Mouse (Mus musculus) liver, adult (tissue): ENCODE data around the gene Gm20481.

Experiments used
- GATA4 ChIP-seq: IDR thresholded peaks from 2 replicates; pipeline ENCODE4 v1.6.1; 2014; ENCODE audit warnings: mild to moderate bottlenecking, low read length; ENCODE audit not compliant: insufficient replicate concordance

The Gm20481 gene

DNA sequence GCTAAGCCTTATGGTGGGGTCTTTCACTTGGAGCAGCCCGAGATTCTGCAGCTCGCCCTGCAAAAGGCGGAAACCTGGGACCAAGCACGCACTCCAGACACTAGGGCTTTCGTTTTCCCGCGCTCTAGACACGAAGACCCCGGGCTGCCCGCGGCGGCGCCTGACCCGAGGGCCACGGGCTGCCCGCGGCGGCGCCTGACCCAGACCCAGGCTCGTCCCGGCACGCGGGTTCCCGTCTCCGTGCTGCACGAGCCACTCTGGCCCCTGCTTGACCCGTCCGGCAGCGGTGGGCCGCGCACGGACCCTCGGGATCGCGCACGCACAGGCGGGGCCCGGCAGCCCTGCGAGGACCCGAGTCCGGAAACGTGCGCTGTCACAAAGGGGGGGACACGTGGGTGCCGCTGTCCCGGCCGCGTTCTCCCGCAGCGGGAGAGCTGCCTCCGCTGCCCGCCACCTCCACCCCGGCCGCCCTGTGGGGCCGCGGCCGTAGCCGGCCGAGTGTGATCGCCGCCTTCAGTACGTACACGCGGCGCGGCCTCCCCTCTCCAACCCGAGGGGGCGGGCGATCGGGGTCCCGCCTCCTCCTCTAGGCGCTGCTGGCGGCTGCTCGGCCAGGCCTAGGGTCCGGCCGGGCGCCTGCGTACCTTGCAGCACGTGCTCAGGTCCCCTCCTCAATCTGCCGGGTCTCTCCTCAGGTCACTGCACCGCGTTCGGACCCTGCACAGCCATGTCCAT lies 31.2 kb downstream of the Gm20481 start, which contains the start of gene Vars:
Gene Vars, plus strand, starts transcription at position 271 of the 735 bp plus-strand sequence.
- TF ChIP-seq GATA4 = no peak; the same call in 1 of the 2 replicates

DNA sequence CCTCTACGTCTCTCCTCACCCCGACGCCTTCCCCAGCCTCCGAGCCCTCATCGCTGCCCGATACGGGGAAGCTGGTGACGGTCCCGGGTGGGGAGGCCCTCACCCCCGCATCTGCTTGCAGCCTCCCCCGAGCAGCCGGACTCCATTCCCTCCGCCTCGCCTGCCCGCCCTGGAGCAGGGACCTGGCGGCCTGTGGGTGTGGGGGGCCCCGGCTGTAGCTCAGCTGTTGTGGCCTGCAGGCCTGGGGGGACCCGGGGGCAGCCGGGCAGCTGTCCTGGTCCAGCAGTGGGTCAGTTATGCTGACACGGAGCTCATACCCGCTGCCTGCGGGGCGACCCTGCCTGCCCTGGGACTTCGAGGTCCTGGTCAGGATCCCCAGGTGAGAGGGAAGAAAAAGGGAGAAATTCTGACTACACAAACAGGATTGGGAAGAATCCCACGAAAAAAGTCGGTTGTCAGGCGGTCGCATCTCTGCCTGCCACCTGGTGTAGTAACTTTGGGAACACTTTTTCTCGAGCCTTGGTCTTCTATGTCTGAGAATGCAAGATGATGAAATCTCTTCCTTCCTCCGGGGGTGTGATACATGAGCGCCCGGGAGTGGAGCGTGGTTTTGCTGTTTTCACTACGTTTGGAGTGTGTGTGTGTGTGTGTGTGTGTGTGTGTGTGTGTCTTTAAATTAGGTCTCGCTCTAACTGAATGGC lies 31.9 kb downstream of the Gm20481 start:
- TF ChIP-seq GATA4 = no peak

DNA sequence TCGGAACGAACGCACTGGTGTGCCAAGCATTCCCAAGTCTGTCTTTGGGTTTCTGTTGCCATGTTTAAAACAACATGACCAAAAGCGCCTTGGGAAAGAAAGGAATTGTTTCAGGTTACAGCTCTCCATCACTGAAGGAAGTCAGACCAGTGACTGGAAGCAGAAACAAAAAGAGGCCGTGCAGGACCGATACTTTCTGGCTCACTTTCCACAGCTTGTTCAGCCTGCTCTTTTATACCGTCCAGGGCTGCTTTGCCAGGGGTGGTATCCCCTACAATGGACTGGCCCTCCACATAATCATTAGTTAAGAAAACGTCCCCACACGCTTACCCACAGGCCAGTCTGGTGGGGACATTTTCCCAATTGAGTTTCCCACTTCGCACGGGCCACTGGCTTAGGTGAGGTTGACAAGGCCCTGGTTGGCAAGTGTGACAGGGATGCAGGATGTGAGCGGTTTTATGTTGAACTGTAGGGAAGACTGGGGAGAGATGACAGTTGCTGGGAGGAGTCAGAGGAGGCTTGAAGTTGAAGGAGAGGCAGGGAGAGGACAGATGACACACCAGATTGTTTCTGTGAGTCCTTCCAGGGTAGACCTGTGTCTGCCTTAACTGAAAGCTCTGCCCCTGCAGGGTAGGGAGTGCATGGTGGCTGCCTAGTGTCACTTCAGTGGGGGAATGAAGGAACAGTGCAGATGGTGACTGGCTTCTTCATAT lies 32.6 kb downstream of the Gm20481 start:
- TF ChIP-seq GATA4 = no peak

DNA sequence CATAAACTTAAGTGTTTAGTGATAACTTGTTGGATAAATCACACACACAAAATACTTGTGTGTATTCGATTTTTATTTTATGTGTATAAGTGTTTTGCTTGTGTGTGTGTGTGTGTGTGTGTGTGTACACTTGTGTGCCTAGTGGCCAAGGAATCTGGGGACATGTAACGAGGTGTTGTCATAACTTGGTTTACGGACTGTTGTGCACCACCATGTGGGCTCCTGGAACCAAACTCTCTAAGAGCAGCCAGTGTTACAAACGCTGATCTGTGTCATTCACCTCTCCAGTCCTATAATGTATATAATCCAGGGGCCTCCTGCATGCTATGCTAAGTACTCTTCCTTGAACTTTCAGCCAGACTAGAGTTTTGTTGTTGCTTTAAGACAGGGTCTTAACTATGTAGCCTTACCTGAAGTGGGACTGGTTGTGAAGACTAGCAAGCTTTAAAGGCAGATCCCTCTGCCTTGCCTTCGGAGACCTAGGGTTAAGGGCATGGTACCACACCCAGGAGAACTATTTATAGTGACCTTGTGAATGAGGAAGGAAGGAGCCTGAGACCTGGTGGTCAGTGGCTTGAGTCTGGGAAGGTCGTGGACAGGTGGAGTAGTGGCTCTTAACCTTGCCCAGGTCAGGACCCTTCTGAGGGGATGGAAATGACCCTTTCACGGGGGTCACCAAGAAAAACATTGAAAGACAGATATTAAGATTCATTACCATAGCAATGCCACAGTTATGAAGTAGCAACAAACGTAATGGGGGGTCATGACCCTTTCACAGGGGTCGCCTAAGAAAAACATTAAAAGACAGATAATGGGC lies 33.5 kb downstream of the Gm20481 start:
- TF ChIP-seq GATA4 = no peak

DNA sequence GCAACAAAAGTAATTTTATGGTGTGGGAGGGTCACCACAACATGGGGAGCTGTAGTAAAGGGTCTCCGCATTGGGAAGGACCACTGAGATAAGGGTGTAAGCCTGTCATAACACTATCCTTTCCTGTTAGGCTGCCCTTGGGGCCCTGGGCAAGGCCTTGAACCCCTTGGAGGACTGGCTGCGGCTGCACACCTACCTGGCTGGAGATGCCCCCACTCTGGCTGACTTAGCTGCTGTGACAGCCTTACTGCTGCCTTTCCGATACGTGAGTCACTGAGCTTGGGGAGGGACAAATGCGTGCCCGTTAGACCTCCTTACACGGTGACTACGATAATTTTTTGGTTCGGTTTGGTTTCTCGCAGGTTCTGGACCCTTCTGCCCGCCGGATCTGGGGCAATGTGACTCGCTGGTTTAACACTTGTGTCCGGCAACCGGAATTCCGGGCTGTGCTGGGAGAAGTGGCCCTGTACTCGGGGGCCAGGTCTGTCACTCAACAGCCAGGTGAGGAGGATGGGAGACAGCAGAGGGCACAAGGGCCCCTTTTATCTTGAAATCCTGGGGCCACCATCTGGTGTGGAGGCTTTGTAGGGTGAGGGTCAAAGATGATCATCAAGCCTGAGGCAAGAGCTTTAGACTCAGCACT lies 34.5 kb downstream of the Gm20481 start:
- no peak for TF ChIP-seq GATA4

DNA sequence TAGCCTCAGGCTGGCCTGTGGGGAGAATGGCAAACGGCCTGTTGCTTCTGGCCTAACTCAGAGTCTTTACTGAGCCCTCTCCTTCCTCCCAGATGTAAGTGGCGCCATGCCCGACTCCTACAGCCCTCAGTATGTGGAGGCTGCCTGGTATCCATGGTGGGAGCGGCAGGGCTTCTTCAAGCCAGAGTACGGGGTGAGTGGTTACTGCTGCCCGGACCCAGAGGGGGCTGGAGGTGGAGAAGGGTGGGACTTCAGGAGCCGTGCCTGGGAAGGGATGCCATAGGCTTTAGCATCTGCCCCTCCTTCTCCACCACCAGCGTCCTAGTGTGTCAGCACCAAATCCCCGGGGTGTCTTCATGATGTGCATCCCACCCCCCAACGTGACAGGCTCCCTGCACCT lies 35.4 kb downstream of the Gm20481 start:
- TF ChIP-seq GATA4 = no peak

DNA sequence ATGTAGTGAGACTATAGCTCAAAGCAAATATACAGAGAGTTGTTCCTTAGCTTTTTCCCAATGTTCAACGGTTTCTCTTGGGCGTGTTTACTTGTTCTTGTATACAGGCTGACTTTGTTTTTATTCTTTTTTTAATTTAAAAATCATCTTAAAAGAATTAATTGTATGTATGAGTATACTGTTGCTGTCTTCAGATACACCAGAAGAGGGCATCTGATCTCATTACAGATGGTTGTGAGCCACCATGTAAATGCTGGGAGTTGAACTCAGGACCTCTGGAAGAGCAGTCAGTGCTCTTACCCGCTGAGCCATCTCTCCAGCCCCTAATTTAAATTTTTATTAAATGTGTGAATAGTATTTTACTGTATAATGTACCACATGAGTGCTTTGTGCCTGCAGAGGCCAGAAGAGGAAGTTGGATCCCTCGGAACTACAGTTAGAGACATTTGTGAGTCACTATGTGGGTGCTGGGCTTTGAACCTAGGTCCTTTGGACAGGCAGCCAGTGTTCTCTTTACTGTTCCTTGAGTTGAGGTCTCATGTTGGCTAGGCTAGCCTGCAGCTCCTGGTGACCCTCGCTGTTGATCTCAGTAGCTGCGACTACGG lies 37.8 kb downstream of the Gm20481 start:
- TF ChIP-seq GATA4 = no peak

DNA sequence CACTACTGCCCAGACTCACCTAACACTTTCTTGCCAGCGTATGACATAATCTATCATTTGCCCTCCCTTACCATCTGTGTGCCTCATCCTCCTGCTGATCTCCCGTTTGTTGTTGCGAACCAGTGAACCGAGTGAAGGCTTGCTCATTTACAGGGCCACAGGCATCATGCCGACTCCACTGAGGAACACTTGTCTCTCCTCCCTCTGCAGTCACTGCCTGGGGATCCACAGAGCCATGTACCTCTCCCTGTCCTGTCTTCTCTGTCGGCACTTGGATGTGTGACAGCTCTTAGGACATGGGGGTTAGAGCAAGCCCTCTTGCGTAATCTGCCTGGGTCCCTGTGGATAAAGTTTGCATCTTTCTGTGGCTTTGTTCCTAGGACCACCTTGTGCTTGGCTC lies 39.9 kb downstream of the Gm20481 start:
- no peak for TF ChIP-seq GATA4

DNA sequence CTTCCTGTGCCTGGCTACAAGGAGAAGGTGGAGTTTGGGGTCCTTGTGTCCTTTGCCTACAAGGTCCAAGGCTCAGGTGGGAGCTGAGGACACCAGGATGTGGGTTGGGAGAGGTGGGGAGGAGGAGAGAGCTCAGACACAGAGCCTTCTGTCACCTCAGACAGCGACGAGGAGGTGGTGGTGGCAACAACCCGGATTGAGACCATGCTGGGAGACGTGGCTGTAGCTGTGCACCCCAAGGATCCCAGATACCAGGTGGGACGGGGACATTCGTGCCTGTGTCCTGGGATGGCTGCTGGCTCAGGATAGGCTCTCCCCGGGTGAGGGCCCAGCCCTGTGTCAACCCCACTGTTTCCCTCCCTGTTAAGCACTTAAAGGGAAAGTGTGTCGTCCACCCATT lies 41.7 kb downstream of the Gm20481 start:
- TF ChIP-seq GATA4 = no peak

DNA sequence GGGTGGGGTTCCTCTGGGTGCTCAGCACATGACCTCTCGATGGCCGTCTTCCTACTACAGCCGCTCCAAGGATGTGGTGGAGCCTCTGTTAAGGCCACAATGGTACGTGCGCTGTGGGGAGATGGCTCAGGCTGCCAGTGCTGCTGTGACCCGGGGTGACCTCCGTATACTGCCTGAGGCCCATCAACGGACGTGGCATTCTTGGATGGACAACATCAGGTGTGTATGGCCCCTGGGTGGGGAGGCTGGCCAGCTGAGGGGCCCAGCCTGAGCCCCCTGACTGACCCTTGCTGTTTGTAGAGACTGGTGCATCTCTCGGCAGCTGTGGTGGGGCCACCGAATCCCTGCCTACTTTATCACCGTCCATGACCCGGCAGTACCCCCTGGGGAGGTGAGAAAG lies 42.7 kb downstream of the Gm20481 start:
- TF ChIP-seq GATA4 = no peak

DNA sequence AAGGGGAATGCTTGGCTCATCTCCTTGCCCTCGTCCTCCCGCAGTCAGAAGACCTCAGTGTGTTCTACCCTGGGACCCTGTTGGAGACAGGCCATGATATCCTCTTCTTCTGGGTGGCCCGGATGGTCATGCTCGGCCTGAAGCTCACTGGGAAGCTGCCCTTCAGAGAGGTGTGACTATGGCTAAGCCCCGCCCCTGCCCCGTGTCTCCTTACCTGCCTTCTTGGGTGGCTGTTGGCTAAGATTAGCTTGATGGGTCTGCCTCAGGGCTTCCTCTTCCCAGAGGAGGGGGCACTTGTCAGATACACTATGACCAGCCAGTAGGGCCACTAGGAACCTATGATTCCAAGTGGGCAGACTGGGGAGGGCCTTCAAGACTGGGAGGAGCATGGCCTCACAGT lies 43.5 kb downstream of the Gm20481 start:
- no peak for TF ChIP-seq GATA4

DNA sequence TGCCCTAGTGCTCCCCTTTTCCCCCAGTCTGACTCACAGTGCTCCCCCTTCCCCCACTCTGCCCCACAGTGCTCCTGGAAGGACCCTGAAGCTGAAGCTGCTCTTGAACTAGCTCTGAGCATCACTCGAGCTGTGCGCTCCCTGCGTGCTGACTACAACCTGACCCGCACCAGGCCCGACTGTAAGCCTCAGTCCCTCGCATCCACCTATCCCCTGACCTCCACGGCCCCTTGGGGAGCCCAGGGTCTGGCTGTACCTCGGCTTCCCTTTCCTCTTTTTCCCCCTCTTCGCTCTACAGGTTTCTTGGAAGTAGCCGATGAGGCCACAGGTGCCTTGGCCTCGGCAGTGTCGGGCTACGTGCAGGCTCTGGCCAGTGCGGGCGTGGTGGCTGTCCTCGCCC lies 45.6 kb downstream of the Gm20481 start:
- no peak for TF ChIP-seq GATA4

DNA sequence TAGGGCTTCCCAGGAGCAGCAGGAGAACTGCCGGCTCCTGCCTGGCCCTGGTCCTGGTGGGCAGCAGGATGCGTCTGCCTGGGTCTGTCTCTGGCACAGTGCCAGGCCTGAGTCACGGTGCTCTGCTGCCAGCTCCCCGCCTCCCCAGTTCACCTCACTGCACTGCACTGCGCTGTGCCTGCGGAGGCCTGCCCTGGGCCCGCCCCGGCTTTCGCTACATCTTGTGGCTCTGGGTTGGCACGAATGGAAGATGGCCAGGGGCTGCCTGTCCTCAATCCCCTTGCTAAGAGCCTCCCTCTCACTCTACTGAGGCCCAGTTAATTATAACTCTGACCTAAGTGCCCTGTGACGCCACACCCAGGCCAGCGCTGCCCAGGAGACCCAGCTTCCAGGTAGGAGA lies 46.7 kb downstream of the Gm20481 start, which contains the start of gene Vwa7:
Gene Vwa7, plus strand, starts transcription at position 204 of the 400 bp plus-strand sequence.
- no peak for TF ChIP-seq GATA4
